Mouse (Mus musculus): ENCODE results near the gene Cbx7. TPM values are rescaled to one million over a fixed set of nuclear protein-coding genes. Genes with fewer than 3 reads are reported as not detected.

Gene Cbx7
- polyA plus RNA-seq, 1 experiment from 2014 or later: 5.0 TPM

- WGBS: 73% methylated on average over 6 of the region's 6 CpGs
- no peak overlapping the region for H3K4me3 ChIP-seq (ENCODE audit: low read depth, low read length)
- H3K4me2 ChIP-seq (ENCODE audit: low read depth, low read length): no peak overlapping the region
- H3K9me3 ChIP-seq (ENCODE audit: control insufficient read depth, low read length): no peaks in the 10 kb centered on the region
- H3K9ac ChIP-seq (replicated peaks; ENCODE audit: low read depth, low read length): no peak overlapping the region
- no peaks in the 10 kb centered on the region for H3K27me3 ChIP-seq (ENCODE audit: control insufficient read depth, insufficient read depth, low read length)
- no peak for ATAC-seq (ENCODE audit: low read depth)
- no peaks in the 10 kb centered on the region; the same call in 1 of the 2 replicates for H3K4me1 ChIP-seq (ENCODE audit: control insufficient read depth, insufficient read depth, low read length)
- no peak overlapping the region for H3K27ac ChIP-seq (ENCODE audit: low read depth, low read length)
- H3K36me3 ChIP-seq (ENCODE audit: control insufficient read depth, insufficient read depth, low read length): no peaks in the 10 kb centered on the region
Observed at GRCm38 (mm10) chr15:79878725-79879136, 92.2 kb downstream of the Cbx7 start.

DNA sequence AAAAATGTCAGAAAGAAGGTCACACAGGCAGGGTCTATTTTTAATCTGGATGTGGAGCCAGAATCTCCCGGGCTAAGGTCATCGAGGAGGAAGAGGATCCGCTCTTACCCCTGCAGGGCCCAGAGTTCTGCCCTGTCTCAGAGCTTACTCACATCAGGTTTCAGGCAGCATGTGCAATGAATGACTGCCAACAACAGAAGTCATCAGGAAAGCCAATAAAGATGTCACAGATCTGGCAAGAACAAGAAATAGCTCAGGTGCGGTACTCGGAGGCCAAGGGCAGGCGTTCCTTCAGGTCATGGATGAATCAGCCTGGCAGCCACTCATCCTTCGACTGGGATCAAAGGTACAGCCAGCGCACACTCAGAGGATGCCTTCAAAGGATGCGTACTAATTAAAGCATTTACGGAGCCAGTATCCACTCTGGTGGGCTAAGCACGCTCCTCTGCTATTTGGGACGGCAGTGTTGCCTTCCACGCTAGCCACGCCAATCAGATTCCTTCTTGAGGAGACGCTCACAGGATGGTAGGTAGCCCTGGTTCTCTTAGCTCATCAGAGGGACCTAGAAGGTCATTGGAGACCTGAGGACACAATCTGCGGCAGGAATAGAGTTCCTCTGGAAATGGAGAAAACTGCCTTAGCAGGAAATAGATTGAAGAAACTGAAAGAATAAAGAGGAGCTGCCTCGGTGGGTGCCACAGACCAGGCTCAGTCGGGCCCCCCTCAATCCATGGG is 95.5 kb downstream of the Cbx7 start:
- Histone ChIP-seq H3K27me3 (ENCODE audit: control insufficient read depth, insufficient read depth, low read length) (no peaks in the 10 kb centered on the region), H3K9ac (replicated peaks; ENCODE audit: low read depth, low read length) (no peak overlapping the region), H3K4me3 (ENCODE audit: low read depth, low read length) (no peak overlapping the region), H3K4me2 (ENCODE audit: low read depth, low read length) (no peak overlapping the region), H3K27ac (ENCODE audit: low read depth, low read length) (no peak overlapping the region), H3K36me3 (ENCODE audit: control insufficient read depth, insufficient read depth, low read length) (no peaks in the 10 kb centered on the region), H3K9me3 (ENCODE audit: control insufficient read depth, low read length) (no peaks in the 10 kb centered on the region), H3K4me1 (ENCODE audit: control insufficient read depth, insufficient read depth, low read length) (no peaks in the 10 kb centered on the region)
- no peak for ATAC-seq (ENCODE audit: low read depth)
- WGBS: 84% methylated on average over 18 of the region's 18 CpGs

- no peak for ATAC-seq (ENCODE audit: low read depth)
- 64% methylated on average over 2 of the region's 2 CpGs for WGBS
- H3K4me3 ChIP-seq (ENCODE audit: low read depth, low read length): no peak overlapping the region
Observed at GRCm38 (mm10) chr15:79873995-79874394, 96.9 kb downstream of the Cbx7 start.

GRCm38 (mm10) chr15:79873545-79873944 is 97.4 kb downstream of the Cbx7 start:
- Histone ChIP-seq H3K9me3 (ENCODE audit: control insufficient read depth, low read length) (no peaks in the 10 kb centered on the region), H3K9ac (replicated peaks; ENCODE audit: low read depth, low read length) (no peak overlapping the region), H3K4me2 (ENCODE audit: low read depth, low read length) (no peak overlapping the region), H3K27ac (ENCODE audit: low read depth, low read length) (no peak overlapping the region), H3K4me1 (ENCODE audit: control insufficient read depth, insufficient read depth, low read length) (no peaks in the 10 kb centered on the region), H3K36me3 (ENCODE audit: control insufficient read depth, insufficient read depth, low read length) (no peaks in the 10 kb centered on the region), H3K4me3 (ENCODE audit: low read depth, low read length) (no peak overlapping the region), H3K27me3 (ENCODE audit: control insufficient read depth, insufficient read depth, low read length) (no peaks in the 10 kb centered on the region)
- 95% methylated on average over 8 of the region's 8 CpGs for WGBS
- no peak for ATAC-seq (ENCODE audit: low read depth)

More at GRCm38 (mm10) chr15:79873995-79874394, 96.9 kb downstream of the Cbx7 start:
- H3K4me1 ChIP-seq (ENCODE audit: control insufficient read depth, insufficient read depth, low read length): no peaks in the 10 kb centered on the region
- H3K9ac ChIP-seq (replicated peaks; ENCODE audit: low read depth, low read length): no peak overlapping the region
- no peaks in the 10 kb centered on the region for H3K9me3 ChIP-seq (ENCODE audit: control insufficient read depth, low read length)
- H3K27ac ChIP-seq (ENCODE audit: low read depth, low read length): no peak overlapping the region
- no peaks in the 10 kb centered on the region for H3K27me3 ChIP-seq (ENCODE audit: control insufficient read depth, insufficient read depth, low read length)
- no peaks in the 10 kb centered on the region for H3K36me3 ChIP-seq (ENCODE audit: control insufficient read depth, insufficient read depth, low read length)
- no peak overlapping the region for H3K4me2 ChIP-seq (ENCODE audit: low read depth, low read length)

- H3K9me3 ChIP-seq (ENCODE audit: control insufficient read depth, low read length): no peaks in the 10 kb centered on the region
- H3K4me1 ChIP-seq (ENCODE audit: control insufficient read depth, insufficient read depth, low read length): no peaks in the 10 kb centered on the region
- no peak for ATAC-seq (ENCODE audit: low read depth)
- no peaks in the 10 kb centered on the region for H3K36me3 ChIP-seq (ENCODE audit: control insufficient read depth, insufficient read depth, low read length)
- H3K4me2 ChIP-seq (ENCODE audit: low read depth, low read length): no peak overlapping the region
- 87% methylated on average over 3 of the region's 3 CpGs for WGBS
- H3K9ac ChIP-seq (replicated peaks; ENCODE audit: low read depth, low read length): no peak overlapping the region
- H3K27me3 ChIP-seq (ENCODE audit: control insufficient read depth, insufficient read depth, low read length): no peaks in the 10 kb centered on the region
- H3K27ac ChIP-seq (ENCODE audit: low read depth, low read length): no peak overlapping the region
- no peak overlapping the region for H3K4me3 ChIP-seq (ENCODE audit: low read depth, low read length)
Observed at GRCm38 (mm10) chr15:79867260-79868002, 103.5 kb downstream of the Cbx7 start.

Small RNA genes within 50 kb of the gene (microRNA-seq; reads per million reads assigned to microRNA genes)
- 0.85 reads per million for gene Mir7213

Other genes with a start within 250 kb of the Cbx7 start
- 7.4 and 8.5 TPM in 2 replicates for gene Sun2, start 228.6 kb downstream of the Cbx7 start, polyA plus RNA-seq (2014; fragmentation: Nextera tagmentation; extraction: Ambion mirVana)
- gene Dnal4, start 193.3 kb downstream of the Cbx7 start, polyA plus RNA-seq (2014; fragmentation: Nextera tagmentation; extraction: Ambion mirVana): 62.2 and 62.8 TPM in 2 replicates
- gene Nptxr, start 166.4 kb downstream of the Cbx7 start, polyA plus RNA-seq (2014; fragmentation: Nextera tagmentation; extraction: Ambion mirVana): 15.5 and 23.4 TPM in 2 replicates
- 1.0 and 2.5 TPM in 2 replicates for gene Npcd, start 136.9 kb downstream of the Cbx7 start, polyA plus RNA-seq (2014; fragmentation: Nextera tagmentation; extraction: Ambion mirVana)
- 25.4 and 31.1 TPM in 2 replicates for gene Cbx6, start 136.4 kb downstream of the Cbx7 start, polyA plus RNA-seq (2014; fragmentation: Nextera tagmentation; extraction: Ambion mirVana)
- gene Apobec3, start 79.5 kb downstream of the Cbx7 start, polyA plus RNA-seq (2014; fragmentation: Nextera tagmentation; extraction: Ambion mirVana): 2.3 and 6.0 TPM in 2 replicates
- 4.5 and 5.0 TPM in 2 replicates for gene Pdgfb, start 43.9 kb upstream of the Cbx7 start, polyA plus RNA-seq (2014; fragmentation: Nextera tagmentation; extraction: Ambion mirVana)
- gene Syngr1, start 120.2 kb upstream of the Cbx7 start, polyA plus RNA-seq (2014; fragmentation: Nextera tagmentation; extraction: Ambion mirVana): 27.3 and 30.3 TPM in 2 replicates
- gene Rpl3, start 120.7 kb upstream of the Cbx7 start, polyA plus RNA-seq (2014; fragmentation: Nextera tagmentation; extraction: Ambion mirVana): 633 and 702 TPM in 2 replicates
- gene Tab1, start 162.0 kb upstream of the Cbx7 start, polyA plus RNA-seq (2014; fragmentation: Nextera tagmentation; extraction: Ambion mirVana): 30.1 and 36.6 TPM in 2 replicates
- 24.2 and 25.7 TPM in 2 replicates for gene Mgat3, start 202.6 kb upstream of the Cbx7 start, polyA plus RNA-seq (2014; fragmentation: Nextera tagmentation; extraction: Ambion mirVana)

Measured in neural tube, embryonic 14.5 days (tissue).